Mouse (Mus musculus): ENCODE measurements around the gene Arl15. TPM values are rescaled to one million over a fixed set of nuclear protein-coding genes. Genes with fewer than 3 reads are reported as not detected.

The Arl15 gene
- polyA plus RNA-seq, 1 experiment from 2014 or later, result 4.9 TPM

DNA sequence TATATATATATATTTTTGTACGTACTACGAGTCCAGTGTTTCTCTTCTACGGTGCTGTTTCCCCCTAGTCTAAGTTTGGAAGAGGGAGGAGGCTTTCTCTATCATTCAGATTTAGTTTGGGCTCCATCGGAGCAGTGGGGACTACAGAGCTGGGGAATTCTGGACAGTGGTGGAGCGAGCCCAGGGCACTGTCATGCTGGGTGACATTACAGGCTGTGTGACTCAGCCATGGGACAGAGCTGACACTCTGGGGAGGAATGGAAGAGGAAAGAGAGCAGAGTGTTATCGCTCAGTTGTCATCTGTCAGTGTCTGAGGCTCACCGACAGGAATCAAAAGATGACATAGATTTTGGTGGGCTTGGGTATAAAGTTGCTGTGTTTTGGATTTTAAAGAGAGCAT is 124.4 kb downstream of the Arl15 start:
- H3K4me3 ChIP-seq (ENCODE audit: low read depth, low read length), result no peak overlapping the region
- no peak overlapping the region for H3K27ac ChIP-seq (ENCODE audit: low read depth, low read length)
- 90% methylated on average over 7 of the region's 7 CpGs for WGBS
- H3K9me3 ChIP-seq (ENCODE audit: control insufficient read depth), result no peaks in the 10 kb centered on the region
- no peak for TF ChIP-seq CTCF (IDR thresholded peaks at IDR 0.05; ENCODE audit: low read depth)
- H3K27me3 ChIP-seq (replicated peaks; ENCODE audit: control insufficient read depth, insufficient read depth, low read length), result no peaks in the 10 kb centered on the region
- no peak overlapping the region for H3K4me2 ChIP-seq (replicated peaks; ENCODE audit: low read depth)
- H3K9ac ChIP-seq (ENCODE audit: low read depth, low read length), result no peak overlapping the region
- no peaks in the 10 kb centered on the region for H3K36me3 ChIP-seq (ENCODE audit: control insufficient read depth, insufficient read depth)
- no peak for ATAC-seq
- H3K4me1 ChIP-seq (replicated peaks; ENCODE audit: control insufficient read depth, insufficient read depth, low read length), result no peaks in the 10 kb centered on the region

- no peaks in the 10 kb centered on the region for H3K4me1 ChIP-seq (replicated peaks; ENCODE audit: control insufficient read depth, insufficient read depth, low read length)
- H3K9ac ChIP-seq (ENCODE audit: low read depth, low read length), result no peak overlapping the region
- no peaks in the 10 kb centered on the region for H3K36me3 ChIP-seq (ENCODE audit: control insufficient read depth, insufficient read depth)
- ATAC-seq, result no peak
- no peaks in the 10 kb centered on the region for H3K9me3 ChIP-seq (ENCODE audit: control insufficient read depth)
- H3K27me3 ChIP-seq (replicated peaks; ENCODE audit: control insufficient read depth, insufficient read depth, low read length), result no peaks in the 10 kb centered on the region
- 92% methylated on average over 4 of the region's 4 CpGs for WGBS
- H3K27ac ChIP-seq (ENCODE audit: low read depth, low read length), result no peak overlapping the region
- no peak overlapping the region for H3K4me3 ChIP-seq (ENCODE audit: low read depth, low read length)
- H3K4me2 ChIP-seq (replicated peaks; ENCODE audit: low read depth), result no peak overlapping the region
- no peak for TF ChIP-seq CTCF (IDR thresholded peaks at IDR 0.05; ENCODE audit: low read depth)
Observed at GRCm38 (mm10) chr13:113935697-113936096, 141.4 kb downstream of the Arl15 start.

DNA sequence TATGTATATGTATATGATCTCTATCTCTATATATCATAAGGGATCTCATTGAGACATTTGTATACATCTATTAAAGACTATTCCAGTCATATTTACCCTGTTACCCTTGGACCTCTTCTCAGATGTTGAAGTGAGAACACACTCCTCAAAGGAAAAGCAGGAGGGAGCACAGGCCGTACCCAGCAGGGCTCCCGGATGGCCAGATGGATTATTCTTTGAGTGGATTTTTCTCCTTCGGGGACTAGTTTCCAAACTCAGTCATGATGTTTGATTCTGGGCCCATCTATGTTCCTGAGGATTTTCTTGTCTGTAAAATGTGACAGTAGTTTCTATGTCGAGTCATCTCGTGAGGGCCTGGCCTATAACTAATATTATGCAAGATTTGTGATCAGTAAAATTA is 142.9 kb downstream of the Arl15 start:
- ATAC-seq, result no peak
- Histone ChIP-seq H3K9ac (ENCODE audit: low read depth, low read length) (no peak overlapping the region), H3K4me2 (replicated peaks; ENCODE audit: low read depth) (no peak overlapping the region), H3K9me3 (ENCODE audit: control insufficient read depth) (no peaks in the 10 kb centered on the region), H3K27me3 (replicated peaks; ENCODE audit: control insufficient read depth, insufficient read depth, low read length) (no peaks in the 10 kb centered on the region), H3K36me3 (ENCODE audit: control insufficient read depth, insufficient read depth) (no peaks in the 10 kb centered on the region), H3K4me1 (replicated peaks; ENCODE audit: control insufficient read depth, insufficient read depth, low read length) (no peaks in the 10 kb centered on the region), H3K4me3 (ENCODE audit: low read depth, low read length) (no peak overlapping the region), H3K27ac (ENCODE audit: low read depth, low read length) (no peak overlapping the region)
- 94% methylated on average over 5 of the region's 5 CpGs for WGBS
- TF ChIP-seq CTCF (IDR thresholded peaks at IDR 0.05; ENCODE audit: low read depth), result no peak

GRCm38 (mm10) chr13:113938561-113938960 is 144.3 kb downstream of the Arl15 start:
- TF ChIP-seq CTCF (IDR thresholded peaks at IDR 0.05; ENCODE audit: low read depth), result no peak
- Histone ChIP-seq H3K9ac (ENCODE audit: low read depth, low read length) (no peak overlapping the region), H3K4me1 (replicated peaks; ENCODE audit: control insufficient read depth, insufficient read depth, low read length) (no peaks in the 10 kb centered on the region), H3K36me3 (ENCODE audit: control insufficient read depth, insufficient read depth) (no peaks in the 10 kb centered on the region), H3K27ac (ENCODE audit: low read depth, low read length) (no peak overlapping the region), H3K9me3 (ENCODE audit: control insufficient read depth) (no peaks in the 10 kb centered on the region), H3K4me3 (ENCODE audit: low read depth, low read length) (no peak overlapping the region), H3K4me2 (replicated peaks; ENCODE audit: low read depth) (no peak overlapping the region), H3K27me3 (replicated peaks; ENCODE audit: control insufficient read depth, insufficient read depth, low read length) (no peaks in the 10 kb centered on the region)
- no peak for ATAC-seq
- WGBS, result 91% methylated on average over 9 of the region's 9 CpGs

- Histone ChIP-seq H3K36me3 (ENCODE audit: control insufficient read depth, insufficient read depth) (no peaks in the 10 kb centered on the region), H3K4me3 (ENCODE audit: low read depth, low read length) (no peak overlapping the region), H3K4me2 (replicated peaks; ENCODE audit: low read depth) (no peak overlapping the region), H3K9me3 (ENCODE audit: control insufficient read depth) (no peaks in the 10 kb centered on the region), H3K9ac (ENCODE audit: low read depth, low read length) (no peak overlapping the region), H3K27me3 (replicated peaks; ENCODE audit: control insufficient read depth, insufficient read depth, low read length) (no peaks in the 10 kb centered on the region), H3K4me1 (replicated peaks; ENCODE audit: control insufficient read depth, insufficient read depth, low read length) (no peaks in the 10 kb centered on the region), H3K27ac (ENCODE audit: low read depth, low read length) (no peak overlapping the region)
- no peak for TF ChIP-seq CTCF (IDR thresholded peaks at IDR 0.05; ENCODE audit: low read depth)
- no peak for ATAC-seq
- 90% methylated on average over 10 of the region's 10 CpGs for WGBS
Observed at GRCm38 (mm10) chr13:113939097-113939496, 144.8 kb downstream of the Arl15 start.

DNA sequence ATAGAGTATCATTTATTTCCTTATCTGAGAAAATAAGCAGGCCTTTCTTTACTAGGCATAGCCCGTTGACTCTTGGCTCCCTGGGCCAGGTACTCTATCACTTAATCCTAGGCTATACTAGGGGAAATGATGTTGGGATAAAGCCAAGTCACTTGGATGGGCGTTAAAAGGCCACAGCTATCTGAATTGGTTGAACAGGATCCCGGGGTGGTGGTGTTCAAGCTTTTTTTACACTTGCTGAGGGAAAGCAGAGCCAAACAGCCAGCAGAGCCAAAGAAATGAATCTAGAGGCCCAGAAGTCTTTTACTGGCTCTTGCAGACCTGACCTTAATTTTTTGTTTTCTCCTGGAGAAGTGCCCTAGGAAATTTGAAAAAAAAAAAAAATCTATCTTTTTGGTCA is 145.4 kb downstream of the Arl15 start:
- no peak for ATAC-seq

GRCm38 (mm10) chr13:113940151-113940550 is 145.8 kb downstream of the Arl15 start:
- ATAC-seq, result no peak
- Histone ChIP-seq H3K4me2 (replicated peaks; ENCODE audit: low read depth) (no peak overlapping the region), H3K27me3 (replicated peaks; ENCODE audit: control insufficient read depth, insufficient read depth, low read length) (no peaks in the 10 kb centered on the region), H3K36me3 (ENCODE audit: control insufficient read depth, insufficient read depth) (no peaks in the 10 kb centered on the region), H3K4me3 (ENCODE audit: low read depth, low read length) (no peak overlapping the region), H3K27ac (ENCODE audit: low read depth, low read length) (no peak overlapping the region), H3K9ac (ENCODE audit: low read depth, low read length) (no peak overlapping the region), H3K4me1 (replicated peaks; ENCODE audit: control insufficient read depth, insufficient read depth, low read length) (no peaks in the 10 kb centered on the region), H3K9me3 (ENCODE audit: control insufficient read depth) (no peaks in the 10 kb centered on the region)
- no peak for TF ChIP-seq CTCF (IDR thresholded peaks at IDR 0.05; ENCODE audit: low read depth)
- WGBS, result 89% methylated on average over 7 of the region's 7 CpGs

More for the DNA sequence above, 145.4 kb downstream of the Arl15 start:
- Histone ChIP-seq H3K36me3 (ENCODE audit: control insufficient read depth, insufficient read depth) (no peaks in the 10 kb centered on the region), H3K4me1 (replicated peaks; ENCODE audit: control insufficient read depth, insufficient read depth, low read length) (no peaks in the 10 kb centered on the region), H3K9me3 (ENCODE audit: control insufficient read depth) (no peaks in the 10 kb centered on the region), H3K27me3 (replicated peaks; ENCODE audit: control insufficient read depth, insufficient read depth, low read length) (no peaks in the 10 kb centered on the region), H3K4me3 (ENCODE audit: low read depth, low read length) (no peak overlapping the region), H3K27ac (ENCODE audit: low read depth, low read length) (no peak overlapping the region), H3K4me2 (replicated peaks; ENCODE audit: low read depth) (no peak overlapping the region), H3K9ac (ENCODE audit: low read depth, low read length) (no peak overlapping the region)
- no peak for TF ChIP-seq CTCF (IDR thresholded peaks at IDR 0.05; ENCODE audit: low read depth)
- 68% methylated on average over 3 of the region's 3 CpGs for whole genome bisulfite sequencing

Measured in intestine, postnatal 0 days (tissue).